Mouse (Mus musculus): ENCODE data around the gene Grin2b.

Grin2b gene

DNA sequence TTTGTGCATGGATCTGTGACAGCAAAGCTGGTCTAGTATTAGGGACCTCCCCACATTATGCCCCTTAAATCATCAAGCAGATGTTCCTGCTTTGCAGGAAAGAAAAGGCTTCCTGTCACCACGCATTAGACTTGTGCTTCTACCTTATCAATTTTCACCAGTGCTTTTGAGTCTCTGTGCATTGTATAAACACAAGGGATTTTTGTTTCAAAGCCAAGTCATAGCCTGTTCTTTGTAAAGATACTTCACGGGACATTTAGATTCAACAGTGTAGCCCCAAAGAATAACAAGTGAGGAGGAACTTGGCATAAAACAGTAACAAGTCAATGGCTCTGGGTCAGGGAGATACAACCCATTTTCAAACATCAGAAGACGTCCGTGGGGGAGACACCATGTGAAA lies 498.9 kb downstream of the Grin2b start:
- DNase-seq = no peak

DNA sequence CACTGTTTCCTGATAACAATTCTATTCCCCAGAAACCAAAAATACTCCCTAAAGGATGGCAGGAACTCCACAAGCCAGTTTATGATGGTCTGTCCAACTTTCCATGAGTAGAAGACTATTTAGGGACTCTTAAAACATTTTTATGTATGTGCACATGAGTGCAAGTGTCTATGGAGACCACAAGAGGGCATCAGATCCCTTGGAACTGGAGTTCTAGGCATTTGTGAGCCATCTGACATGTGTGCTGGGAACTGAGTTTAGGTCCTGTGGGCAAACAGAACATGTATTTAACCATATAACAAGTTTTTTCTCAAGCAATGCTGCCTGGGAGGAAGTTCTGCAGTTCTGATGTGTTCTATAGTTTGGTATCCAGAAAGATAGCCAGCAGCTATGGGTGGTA lies 501.3 kb downstream of the Grin2b start:
- DNase-seq = no peak

Measured in cerebellum, adult 11-12 months (tissue).